Mouse (Mus musculus): ENCODE measurements around the gene Stk32c.
A peak's percentile ranks its signal among the peaks of the same experiment; 100 is the strongest.

GRCm38 (mm10) chr7:139068182-139068623 is 144.9 kb downstream of the Stk32c start:
- no peak for TF ChIP-seq MAFK (IDR thresholded peaks at IDR 0.05; ENCODE audit: insufficient read depth, low read depth, low read length)
- TF ChIP-seq ZNF384 (IDR thresholded peaks at IDR 0.05; ENCODE audit: low read depth, low read length) = no peak
- TF ChIP-seq HCFC1 (IDR thresholded peaks at IDR 0.05; ENCODE audit: borderline replicate concordance, insufficient read depth, low read length) = no peak
- TF ChIP-seq ZC3H11A (IDR thresholded peaks at IDR 0.05; ENCODE audit: borderline replicate concordance, low read depth, low read length) = peak; percentile 76

Data from ES-E14 (cell line).